Mouse (Mus musculus): Measurements from ENCODE around the gene Rfx6.

Gene Rfx6

DNA sequence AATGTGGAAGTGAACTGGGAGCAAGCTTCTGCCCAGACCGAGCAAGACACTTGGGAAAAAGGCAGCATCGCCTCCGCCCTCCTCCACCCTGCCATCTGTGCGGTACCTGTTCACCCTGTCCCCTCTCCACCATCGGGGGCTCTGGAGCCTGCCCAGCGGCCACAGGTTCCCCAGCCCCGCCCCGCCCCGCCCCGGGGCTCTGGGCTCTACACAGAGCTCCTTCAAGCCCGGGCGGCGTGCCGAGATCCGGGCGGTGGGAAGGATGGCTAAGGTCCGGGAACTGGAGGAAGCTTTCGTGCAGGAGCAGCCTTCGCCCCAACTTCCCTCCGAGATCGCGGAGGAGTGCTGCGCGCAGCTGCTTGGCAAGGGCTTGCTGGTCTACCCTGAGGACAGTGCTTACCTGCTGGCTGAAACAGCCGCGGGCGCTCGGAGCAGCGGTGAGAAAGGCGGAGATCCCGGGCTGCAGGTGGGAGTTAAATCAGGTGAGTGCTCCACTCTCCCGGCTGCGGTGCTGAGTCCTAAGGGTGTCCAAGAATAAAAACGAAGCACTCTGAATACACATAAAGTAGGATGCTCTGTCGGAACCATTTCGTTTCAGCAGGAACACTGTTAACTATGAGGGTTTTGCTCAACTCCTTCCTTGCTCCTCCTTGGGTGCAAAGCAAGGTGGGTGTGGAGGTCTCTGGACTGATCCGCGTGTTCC lies at the start of gene Rfx6:
Rfx6 (plus strand) TSS at position 209 of the 703 bp plus-strand sequence.
- no peak for DNase-seq

DNA sequence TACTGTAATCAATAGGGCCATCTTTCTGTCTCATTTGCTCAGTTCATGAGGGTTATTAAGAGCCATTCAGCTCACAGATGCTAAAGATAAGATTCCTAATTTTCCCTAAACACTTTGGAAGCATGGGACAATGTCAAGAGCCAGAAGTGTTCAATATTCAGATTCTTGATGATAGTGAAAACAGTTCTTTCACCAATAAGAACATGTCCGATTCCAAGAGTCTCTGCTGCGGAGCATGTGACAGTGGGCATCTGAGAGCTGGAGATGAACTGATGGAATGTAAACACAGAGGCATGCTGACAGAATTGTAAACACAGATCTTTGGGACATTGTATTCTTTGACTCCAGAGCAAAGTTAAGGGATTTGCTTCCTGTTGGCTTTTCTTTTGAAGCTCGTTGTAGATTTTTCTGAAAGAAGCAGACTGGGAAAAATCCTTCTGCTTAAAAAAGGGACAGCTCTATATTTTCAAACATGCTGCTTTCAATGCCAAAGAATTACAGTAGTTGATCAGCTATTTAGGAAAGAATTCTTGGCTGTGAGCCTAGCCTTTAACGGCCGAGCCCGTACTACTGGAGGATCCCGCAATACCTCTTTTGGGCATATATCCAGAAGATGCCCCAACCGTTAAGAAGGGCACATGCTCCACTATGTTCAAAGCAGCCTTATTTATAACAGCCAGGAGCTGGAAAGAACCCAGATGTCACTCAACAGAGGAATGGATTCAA lies 46.0 kb upstream of the Rfx6 start, which contains the start of gene Gprc6a:
Gprc6a (minus strand) TSS at position 51 of the 726 bp plus-strand sequence.
- DNase-seq = no peak

DNA sequence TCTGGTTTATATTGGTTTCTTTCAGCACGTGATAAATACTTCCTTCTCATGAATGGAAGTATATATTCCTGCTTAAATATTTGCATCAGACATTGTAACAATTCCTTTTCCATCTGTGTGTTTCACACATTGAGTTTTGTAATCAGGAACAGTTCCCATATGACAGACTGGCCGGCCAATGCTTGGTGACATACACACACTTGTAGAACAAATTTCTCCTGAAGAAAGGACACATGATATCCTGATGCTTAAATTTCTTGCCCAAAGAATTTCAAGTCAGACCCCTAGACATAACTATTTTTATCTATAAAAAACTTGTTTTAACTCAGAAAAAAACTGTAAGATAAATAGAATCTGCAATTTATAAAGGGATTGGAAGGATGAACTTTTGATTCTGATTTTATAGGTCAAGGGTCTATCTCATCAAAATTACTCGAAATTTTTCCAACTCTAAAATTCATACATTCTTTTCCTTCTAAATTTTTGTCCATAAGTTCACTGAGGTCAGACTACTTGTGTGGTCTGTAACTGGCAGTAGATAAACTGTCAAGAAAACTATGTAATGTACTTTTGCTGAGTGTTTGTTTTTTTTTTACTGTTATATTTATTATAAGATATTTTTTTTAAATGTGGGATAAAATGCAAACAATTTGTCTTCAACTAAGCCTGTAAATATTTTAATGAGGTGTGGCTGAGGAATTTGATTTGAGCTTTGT lies 27.9 kb upstream of the Rfx6 start:
- DNase-seq = no peak

DNA sequence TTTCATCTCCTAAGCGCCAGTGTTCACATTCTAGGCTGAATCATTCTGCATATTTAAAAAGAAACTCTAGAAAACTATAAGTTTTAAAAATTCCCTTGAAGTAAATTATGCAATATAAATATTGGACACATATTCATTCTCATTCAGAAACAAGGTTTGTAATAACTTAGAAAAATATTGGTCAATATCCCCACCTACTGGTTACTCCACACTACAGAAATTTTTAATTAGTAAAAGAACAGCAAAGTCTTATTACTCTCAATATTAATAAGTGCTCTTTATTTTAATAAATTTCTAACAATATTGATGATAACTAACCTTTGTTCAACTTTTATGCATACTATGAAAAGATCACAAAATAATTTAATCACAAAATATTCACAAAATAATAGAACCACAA lies 20.2 kb upstream of the Rfx6 start:
- no peak for DNase-seq

DNA sequence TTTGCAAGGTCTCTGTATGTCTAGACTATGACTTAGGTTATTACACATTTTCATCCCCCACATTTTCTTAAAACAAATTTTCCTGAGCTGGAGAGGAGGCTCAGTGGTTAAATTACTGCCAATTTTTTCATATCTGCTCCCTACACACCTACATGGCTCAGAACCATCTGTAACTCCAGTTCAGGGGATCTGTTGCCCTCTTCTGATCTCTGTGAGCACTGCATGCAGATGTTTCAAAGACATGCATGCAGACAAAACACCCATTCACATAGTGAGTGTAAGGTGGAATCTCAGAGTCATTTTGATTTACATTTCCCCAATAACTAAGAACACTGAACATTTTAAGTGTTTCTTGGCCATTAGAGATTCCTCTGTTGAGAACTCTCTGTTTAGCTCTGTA lies 8.2 kb upstream of the Rfx6 start:
- no peak for DNase-seq

DNA sequence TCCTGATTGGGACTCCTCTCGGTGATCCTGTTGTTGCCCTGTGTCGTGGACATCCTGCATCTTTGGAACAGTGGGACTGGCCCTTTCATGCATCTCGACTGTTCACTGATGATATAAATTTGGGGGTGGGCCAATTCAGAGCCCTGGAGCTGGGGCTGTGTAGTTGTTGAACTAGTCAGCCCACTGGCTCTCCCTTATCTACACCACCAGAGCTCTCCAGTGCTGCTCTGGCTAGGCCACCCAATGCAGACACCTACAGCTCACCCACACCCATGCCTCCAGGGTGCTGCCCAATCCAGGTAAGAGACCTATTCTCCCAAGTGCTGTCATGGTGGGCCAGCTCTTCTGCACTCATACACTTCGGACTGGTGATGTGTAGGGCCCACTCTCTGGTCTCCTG lies 6.0 kb upstream of the Rfx6 start:
- DNase-seq = no peak

DNA sequence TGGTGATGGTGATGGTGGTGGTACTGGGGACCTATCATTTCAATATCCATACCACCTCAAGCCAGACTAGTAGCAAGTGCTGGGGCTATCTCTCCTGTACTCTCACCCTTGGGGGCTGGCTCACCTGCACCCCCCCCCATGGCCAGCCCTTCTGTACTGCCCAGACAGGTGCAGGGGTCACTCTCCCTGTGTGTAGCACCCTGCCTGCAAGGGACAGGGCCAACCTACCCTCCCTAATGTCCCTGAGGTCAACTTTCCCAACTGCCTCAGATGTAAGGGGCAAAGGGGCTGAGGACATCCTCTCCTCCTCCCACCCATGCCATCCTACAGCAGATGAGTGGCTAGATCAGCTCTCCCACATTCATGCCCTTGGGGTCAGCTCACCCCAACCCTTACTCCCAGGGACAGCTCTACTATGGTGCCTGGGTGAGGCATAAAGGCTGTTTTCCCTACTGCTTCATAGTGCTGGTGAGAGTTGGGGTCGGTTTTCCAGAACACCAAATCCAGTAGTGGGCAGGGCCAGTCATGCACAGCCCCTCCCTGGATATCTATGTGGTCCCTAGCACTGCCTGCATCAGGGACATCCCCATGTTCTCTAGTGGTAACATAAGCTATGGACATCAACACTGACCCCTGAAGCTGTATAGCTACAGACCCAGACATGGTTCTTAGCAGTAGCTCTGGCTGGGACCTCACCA lies 5.3 kb upstream of the Rfx6 start:
- no peak for DNase-seq

DNA sequence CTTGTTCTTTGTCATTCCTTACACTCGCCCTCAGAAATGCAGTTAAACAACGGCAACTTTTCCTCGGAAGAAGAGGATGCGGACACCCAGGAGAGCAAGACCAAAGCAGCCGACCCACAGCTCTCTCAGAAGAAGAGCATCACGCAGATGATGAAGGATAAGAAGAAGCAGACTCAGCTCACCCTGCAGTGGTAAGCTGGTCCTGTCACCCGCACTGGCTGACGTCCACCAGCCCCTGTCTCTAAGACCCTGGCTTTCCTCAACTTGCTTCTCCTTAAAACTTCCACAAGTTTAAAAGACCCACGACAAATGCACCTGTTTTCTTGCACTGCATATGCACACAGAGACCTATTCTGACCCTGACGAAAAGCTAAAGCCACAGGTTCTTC lies 689 bp downstream of the Rfx6 start:
- no peak for DNase-seq

DNA sequence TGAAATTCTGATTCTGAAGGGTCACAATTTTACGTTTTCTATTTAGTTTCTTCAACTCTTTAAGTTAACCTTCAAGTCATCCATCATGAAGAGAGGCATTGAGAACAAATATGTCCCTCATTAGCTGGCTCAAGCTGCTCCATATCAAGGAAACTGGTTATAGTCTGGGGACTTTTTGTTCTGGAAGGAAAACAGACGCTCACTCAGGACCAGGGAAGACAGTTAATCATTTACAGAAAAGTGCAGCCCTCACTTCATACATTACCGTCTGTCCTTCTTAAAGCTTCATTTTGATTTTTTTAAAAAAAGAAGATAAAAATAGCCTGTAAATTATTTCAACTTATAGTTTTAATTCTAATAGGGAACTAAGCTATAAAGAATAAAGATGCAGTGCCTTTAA lies 43.3 kb downstream of the Rfx6 start:
- DNase-seq = no peak

DNA sequence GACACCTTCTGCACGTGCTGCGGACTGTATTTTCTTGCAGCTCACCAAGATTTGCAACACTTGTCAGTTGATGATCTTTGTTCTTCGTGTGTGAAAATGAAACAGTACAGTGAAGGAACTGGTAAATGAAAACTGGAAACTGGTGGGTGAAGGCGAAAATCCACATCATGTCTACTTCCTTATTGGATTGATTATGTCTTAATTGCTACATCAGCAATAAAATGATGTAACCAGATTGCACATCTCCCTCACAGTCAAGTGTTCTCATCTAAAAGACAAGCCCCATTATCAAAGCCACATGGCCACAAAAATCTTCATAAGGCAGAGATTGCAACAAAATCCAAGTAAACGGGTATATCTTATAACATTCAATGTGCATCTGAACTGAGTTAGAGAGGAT lies 83.9 kb downstream of the Rfx6 start:
- no peak for DNase-seq

DNA sequence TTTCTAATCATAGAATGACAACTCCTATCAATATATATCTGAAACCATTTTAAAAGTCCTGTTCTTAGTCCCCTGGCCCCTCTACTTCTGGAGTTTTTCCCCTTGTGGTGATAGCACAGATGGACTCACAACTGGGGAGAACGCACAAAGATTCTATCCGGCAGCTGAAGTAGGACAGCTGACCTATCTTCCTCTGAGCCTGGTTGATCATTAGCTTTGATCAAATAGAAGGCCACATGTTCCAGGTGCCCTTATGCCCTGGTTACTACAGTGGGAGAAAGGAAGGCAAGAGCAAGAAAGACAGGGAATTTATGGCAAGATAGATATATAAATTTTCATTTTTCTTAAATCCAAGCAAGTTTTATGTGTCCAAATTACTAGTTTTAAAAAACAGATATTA lies 85.7 kb downstream of the Rfx6 start:
- DNase-seq = no peak

DNA sequence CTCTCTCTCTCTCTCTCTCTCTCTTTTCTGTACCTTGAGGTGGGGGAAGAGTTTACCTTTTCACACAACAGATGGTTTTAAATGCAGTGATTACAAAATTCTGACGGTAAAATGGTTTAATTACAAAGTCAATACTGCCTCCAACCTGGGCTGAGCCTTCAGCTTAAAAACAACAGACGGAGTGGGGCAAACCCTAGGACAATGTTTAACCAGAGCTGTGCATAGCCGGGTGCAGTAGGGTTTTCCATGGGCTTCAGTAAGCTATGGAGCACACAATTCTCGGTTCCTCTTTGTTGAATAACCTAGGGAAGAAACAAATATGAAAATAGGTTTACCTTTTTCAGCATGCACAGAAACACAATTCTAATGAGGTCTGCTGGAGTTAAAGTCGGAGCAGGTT lies 90.9 kb downstream of the Rfx6 start:
- no peak for DNase-seq

DNA sequence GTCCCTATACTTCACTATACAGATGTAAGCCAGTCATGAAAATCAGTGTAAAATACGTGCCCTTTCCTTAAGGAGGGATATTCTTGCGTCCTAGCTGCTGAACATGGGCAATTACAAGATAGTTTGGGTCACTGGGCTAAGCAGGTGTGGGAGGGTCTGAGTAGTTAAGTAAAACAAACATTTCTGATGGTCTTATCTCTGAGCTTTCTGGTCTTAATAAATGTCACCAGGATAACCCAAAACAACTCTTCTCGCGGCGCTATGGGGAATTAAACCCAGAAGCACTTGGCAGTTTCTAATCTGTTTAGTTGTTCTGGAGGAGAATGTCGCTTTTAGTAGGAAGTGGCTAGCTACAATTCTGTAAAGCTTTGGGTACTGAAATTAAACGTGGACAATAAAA lies 91.7 kb downstream of the Rfx6 start:
- no peak for DNase-seq

DNA sequence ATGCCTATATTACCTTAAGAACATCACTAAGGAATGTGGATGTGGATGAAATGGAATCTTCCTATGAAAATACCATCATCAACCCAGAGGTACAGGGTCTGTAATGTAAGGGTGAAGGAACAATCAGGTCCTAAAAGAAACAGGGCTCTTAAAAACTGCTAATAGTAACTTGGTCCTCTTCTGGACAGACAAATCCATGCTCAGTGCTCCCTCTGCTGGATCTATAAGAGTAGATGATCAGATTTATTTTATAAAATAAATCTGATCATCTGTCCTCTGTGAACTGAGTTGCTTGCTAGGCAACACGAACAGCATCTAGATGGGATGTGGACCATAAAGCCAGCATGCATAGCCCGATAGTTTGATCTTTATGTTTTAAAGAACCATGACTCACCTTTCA lies 102.1 kb downstream of the Rfx6 start:
- DNase-seq = no peak

All from thymus, adult 18-20 months (tissue).